Mouse (Mus musculus) midbrain, embryonic 16.5 days (tissue): ENCODE results near the gene Nup107. TPM values are rescaled to one million over a fixed set of nuclear protein-coding genes. Genes with fewer than 3 reads are reported as not detected.

ENCODE experiments used
- ATAC-seq: fragments of 200-750 bp; cut with Nextera tagmentation; 2 replicates; pipeline ENCODE4 v1.8.0; 2017; ENCODE audit warnings: moderate TSS enrichment
- H3K27ac ChIP-seq: fragments of 300-500 bp; sonication (generic); 2 replicates; pipeline ENCODE4 v1.5.1; 2014; ENCODE audit warnings: mild to moderate bottlenecking, low read length, mixed read lengths
- H3K27me3 ChIP-seq: fragments of 300-500 bp; sonication (generic); 2 replicates; pipeline ENCODE4 v1.6.1; 2014; ENCODE audit warnings: low read depth, low read length, mixed read lengths; ENCODE audit not compliant: control insufficient read depth, insufficient read depth
- H3K36me3 ChIP-seq: fragments of 300-500 bp; sonication (generic); 2 replicates; pipeline ENCODE4 v1.6.1; 2014; ENCODE audit warnings: mild to moderate bottlenecking, low read length, moderate library complexity, mixed read lengths; ENCODE audit not compliant: control insufficient read depth, insufficient read depth
- H3K4me1 ChIP-seq: fragments of 300-500 bp; sonication (generic); 2 replicates; pipeline ENCODE4 v1.6.1; 2014; ENCODE audit warnings: mild to moderate bottlenecking, low read length, mixed read lengths; ENCODE audit not compliant: control insufficient read depth, insufficient read depth
- H3K4me2 ChIP-seq: fragments of 300-500 bp; sonication (generic); 2 replicates; pipeline ENCODE4 v1.6.1; 2014; ENCODE audit warnings: mild to moderate bottlenecking, low read length, mixed read lengths
- H3K4me3 ChIP-seq: fragments of 300-500 bp; sonication (generic); 2 replicates; pipeline ENCODE4 v1.5.1; 2014; ENCODE audit warnings: low read depth, mild to moderate bottlenecking, low read length, moderate library complexity, mixed read lengths
- H3K9ac ChIP-seq: fragments of 300-500 bp; sonication (generic); 2 replicates; pipeline ENCODE4 v1.6.1; 2014; ENCODE audit warnings: low read depth, low read length, mixed read lengths
- H3K9me3 ChIP-seq: fragments of 300-500 bp; sonication (generic); replicated peaks from 2 replicates; pipeline ENCODE4 v1.6.1; 2014; ENCODE audit warnings: mild to moderate bottlenecking, low read length, mixed read lengths; ENCODE audit not compliant: control insufficient read depth, poor library complexity, severe bottlenecking
- WGBS: fragments of 180-500 bp; shearing (Covaris S2); extraction: QIAGEN DNeasy Blood & Tissue Kit; methylation state at CpG from one replicate; pipeline ENCODE4 v1.1.7; 2014; 5-methylcytosine and 5-hydroxymethylcytosine counted together
- polyA plus RNA-seq: library from polyadenylated mRNA; unstranded; fragments of >200 nt; fragmentation: Nextera tagmentation; extraction: Ambion mirVana; gene quantifications from 2 replicates; pipeline ENCODE4 v1.2.1, GENCODE M21; 2015

Nup107 gene
- polyA plus RNA-seq, 1 experiment from 2014 or later: 29.4 TPM

DNA sequence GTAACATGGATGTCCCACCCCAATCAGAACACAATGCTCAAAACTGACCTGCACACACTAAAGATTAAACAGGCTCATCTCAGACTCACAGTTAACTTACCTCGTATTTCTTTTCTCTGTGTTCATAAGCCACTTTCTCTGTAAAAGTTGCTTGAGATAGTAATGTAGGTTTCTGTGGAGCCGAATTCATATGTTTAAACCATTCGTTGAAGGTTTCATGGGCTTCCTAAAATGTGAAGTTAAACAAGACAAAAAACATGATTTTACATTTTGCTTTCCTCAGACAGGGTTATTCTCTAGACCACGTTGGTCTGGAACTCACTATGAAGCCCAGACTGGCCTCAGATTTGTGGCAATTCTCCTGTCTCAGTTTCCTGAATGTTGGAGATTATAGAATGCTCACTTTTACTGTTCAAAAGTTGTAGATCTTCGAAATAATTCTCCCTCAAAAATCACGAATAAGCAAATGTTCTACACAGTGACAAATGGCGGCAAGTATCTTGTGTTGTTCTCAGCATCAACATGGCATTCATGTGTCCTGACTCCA, 34.6 kb downstream of the Nup107 start:
- Histone ChIP-seq H3K9me3 (no peaks in the 10 kb centered on the region), H3K4me2 (no peak overlapping the region), H3K36me3 (peaks cover 47% of the 10 kb centered on the region), H3K27me3 (no peaks in the 10 kb centered on the region), H3K9ac (no peak overlapping the region), H3K27ac (no peak overlapping the region), H3K4me1 (no peaks in the 10 kb centered on the region), H3K4me3 (no peak overlapping the region)
- WGBS: 95% methylated on average over 7 of the region's 7 CpGs
- ATAC-seq: no peak

- peaks cover 46% of the 10 kb centered on the region for H3K36me3 ChIP-seq
- no peak overlapping the region for H3K4me2 ChIP-seq
- H3K4me1 ChIP-seq: no peaks in the 10 kb centered on the region
- WGBS: 94% methylated on average over 1 of the region's 1 CpGs
- H3K4me3 ChIP-seq: no peak overlapping the region
- H3K9ac ChIP-seq: no peak overlapping the region
- ATAC-seq: no peak
- H3K27me3 ChIP-seq: no peaks in the 10 kb centered on the region
- H3K27ac ChIP-seq: no peak overlapping the region
- no peaks in the 10 kb centered on the region for H3K9me3 ChIP-seq
These were observed 35.2 kb downstream of the Nup107 start for GRCm38 (mm10) chr10:117757259-117757658.

- 93% methylated on average over 5 of the region's 5 CpGs for WGBS
- Histone ChIP-seq H3K4me3 (no peak overlapping the region), H3K4me1 (no peaks in the 10 kb centered on the region), H3K4me2 (no peak overlapping the region), H3K9ac (no peak overlapping the region), H3K9me3 (no peaks in the 10 kb centered on the region), H3K27ac (no peak overlapping the region), H3K27me3 (no peaks in the 10 kb centered on the region), H3K36me3 (peaks cover 48% of the 10 kb centered on the region)
- no peak for ATAC-seq
These were observed 35.7 kb downstream of the Nup107 start for GRCm38 (mm10) chr10:117756784-117757183.

- 95% methylated on average over 11 of the region's 11 CpGs for WGBS
- Histone ChIP-seq H3K36me3 (peaks cover 46% of the 10 kb centered on the region), H3K4me1 (no peaks in the 10 kb centered on the region), H3K4me3 (no peak overlapping the region), H3K9me3 (no peaks in the 10 kb centered on the region), H3K4me2 (no peak overlapping the region), H3K27me3 (no peaks in the 10 kb centered on the region), H3K27ac (no peak overlapping the region), H3K9ac (no peak overlapping the region)
- ATAC-seq: no peak
These were observed 36.6 kb downstream of the Nup107 start for GRCm38 (mm10) chr10:117755799-117756467.

DNA sequence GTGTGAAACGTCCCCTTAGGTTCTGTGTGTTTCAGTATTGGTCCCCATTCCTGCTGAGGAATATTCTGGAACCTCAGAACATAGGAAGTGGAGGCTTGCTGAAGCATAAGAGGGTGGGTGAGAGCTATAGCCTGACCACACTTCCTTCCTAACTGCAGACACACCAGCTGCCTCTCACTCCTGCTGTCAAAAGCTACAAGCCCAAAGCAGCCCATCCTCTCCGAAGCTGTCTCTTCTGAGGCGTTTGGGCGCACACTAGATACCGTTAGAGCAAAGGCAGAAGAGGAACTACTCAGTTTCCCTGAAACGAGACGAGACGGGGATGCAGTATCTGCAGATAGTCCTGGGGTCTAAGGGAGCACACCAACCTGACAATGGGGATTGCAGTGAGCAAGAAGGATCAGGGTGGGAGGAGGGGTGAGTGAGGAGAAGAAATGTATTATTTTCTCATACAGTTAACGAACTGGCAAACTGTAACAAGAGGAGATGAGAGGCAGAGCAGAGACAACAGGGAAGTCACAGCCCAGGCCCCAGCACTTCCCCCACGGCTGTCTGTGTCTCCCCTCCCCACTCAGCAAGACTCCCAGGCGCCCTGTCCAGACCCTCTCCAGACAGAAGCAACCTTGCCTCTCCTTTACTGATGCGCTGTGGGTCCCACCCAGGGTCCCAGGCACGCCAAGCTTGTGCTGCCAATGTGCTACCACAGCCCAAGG, 37.3 kb downstream of the Nup107 start:
- no peak for ATAC-seq
- 91% methylated on average over 13 of the region's 13 CpGs for WGBS

DNA sequence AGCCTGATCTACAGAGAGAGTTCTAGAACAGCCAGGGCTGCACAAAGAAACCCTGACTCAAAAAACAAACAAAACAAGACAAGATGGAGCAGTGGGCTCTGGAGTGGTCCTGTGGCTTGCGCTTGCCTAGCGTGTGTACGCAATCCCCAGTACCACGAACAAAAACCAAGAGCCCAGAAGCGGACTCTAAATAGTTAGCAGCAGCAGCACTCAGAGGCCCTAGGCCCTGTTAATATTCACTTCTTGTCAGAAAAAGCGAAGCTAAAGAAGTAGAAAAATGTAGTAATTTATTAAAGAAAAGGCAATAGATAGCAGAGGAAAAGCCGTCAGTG, 37.9 kb downstream of the Nup107 start:
- no peak overlapping the region for H3K27ac ChIP-seq
- no peak for ATAC-seq
- H3K4me3 ChIP-seq: no peak overlapping the region
- 98% methylated on average over 7 of the region's 7 CpGs for WGBS
- no peak overlapping the region for H3K9ac ChIP-seq
- H3K27me3 ChIP-seq: no peaks in the 10 kb centered on the region
- H3K4me2 ChIP-seq: no peak overlapping the region
- no peaks in the 10 kb centered on the region for H3K4me1 ChIP-seq
- H3K9me3 ChIP-seq: no peaks in the 10 kb centered on the region
- peaks cover 37% of the 10 kb centered on the region for H3K36me3 ChIP-seq

More for the DNA sequence above, 37.3 kb downstream of the Nup107 start:
- Histone ChIP-seq H3K9me3 (no peaks in the 10 kb centered on the region), H3K27me3 (no peaks in the 10 kb centered on the region), H3K9ac (no peak overlapping the region), H3K36me3 (peaks cover 42% of the 10 kb centered on the region), H3K4me1 (no peaks in the 10 kb centered on the region), H3K27ac (no peak overlapping the region), H3K4me2 (no peak overlapping the region), H3K4me3 (no peak overlapping the region)

DNA sequence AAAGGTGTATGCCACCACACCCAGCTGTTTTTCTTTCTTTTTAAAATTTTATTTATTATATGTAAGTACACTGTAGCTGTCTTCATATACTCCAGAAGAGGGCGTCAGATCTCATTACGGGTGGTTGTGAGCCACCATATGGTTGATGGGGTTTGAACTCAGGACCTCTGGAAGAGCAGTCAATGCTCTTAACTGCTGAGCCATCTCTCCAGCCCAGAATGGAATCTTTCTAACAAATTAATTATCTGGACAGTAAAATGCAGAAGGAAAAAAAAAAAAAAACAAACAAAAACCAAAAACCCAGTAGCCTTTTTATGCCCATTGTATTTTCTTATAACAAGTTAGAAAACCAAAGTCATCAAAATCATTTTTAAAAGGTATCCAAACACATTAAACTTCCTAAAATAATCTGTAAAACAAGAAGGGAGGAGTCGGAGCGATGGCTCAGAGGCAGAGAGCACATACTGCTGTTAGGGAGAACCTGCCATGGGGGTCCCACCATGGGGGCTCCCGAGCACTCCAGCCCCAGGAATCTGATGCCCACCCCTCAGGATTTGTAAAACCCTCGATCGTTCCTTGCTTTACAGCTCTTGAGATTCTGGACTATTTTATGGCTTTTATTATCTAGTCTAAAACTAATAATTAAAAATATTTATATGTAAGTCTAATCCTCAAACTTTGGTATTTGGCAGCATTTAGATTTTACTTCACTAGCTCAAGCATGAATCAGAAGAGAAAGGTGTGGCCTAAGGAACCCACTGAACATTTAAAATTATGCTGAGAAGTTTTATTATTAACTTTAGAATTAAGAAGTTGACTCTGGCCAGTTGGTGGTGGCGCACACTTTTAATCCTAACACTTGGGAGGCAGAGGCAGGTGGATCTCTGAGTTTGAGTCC, 38.5 kb downstream of the Nup107 start:
- Histone ChIP-seq H3K4me1 (no peaks in the 10 kb centered on the region), H3K9me3 (no peaks in the 10 kb centered on the region), H3K27me3 (no peaks in the 10 kb centered on the region), H3K4me2 (no peak overlapping the region), H3K36me3 (peaks cover 35% of the 10 kb centered on the region), H3K9ac (no peak overlapping the region), H3K4me3 (no peak overlapping the region), H3K27ac (no peak overlapping the region)
- no peak for ATAC-seq
- 97% methylated on average over 8 of the region's 8 CpGs for WGBS

DNA sequence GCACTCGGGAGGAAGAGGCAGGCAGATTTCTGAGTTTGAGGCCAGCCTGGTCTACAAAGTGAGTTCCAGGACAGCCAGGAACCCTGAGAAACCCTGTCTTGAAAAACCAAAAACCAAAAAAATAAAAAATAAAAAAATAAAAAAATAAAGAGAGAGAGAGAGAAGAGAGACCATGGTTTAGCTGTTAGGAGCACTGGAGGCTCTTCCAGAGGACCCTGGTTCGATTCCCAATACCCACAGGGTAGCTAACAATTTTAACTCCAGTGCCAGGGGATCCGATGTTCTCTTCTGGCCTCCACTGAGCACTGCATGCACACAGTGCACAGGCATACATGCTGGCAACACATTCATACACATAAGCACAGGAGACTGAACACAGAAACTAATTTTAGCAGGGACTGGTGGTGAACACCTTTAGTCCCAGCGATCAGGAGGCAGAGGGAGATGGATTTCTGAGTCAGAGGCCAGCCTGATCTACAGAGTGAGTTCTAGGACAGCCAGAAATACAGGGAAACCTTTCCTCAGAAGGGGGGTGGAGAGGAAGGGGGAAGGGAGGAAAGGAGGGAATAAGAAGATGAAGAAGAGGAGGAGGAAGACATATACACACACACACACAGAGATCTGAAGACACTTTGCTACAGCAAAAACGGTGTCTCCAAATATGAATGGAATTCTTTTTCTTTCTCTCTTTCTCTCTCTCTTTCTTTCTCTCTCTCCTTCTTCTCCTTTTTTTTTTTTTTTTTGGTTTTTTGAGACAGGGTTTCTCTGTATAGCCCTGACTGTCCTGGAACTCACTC, 39.5 kb downstream of the Nup107 start:
- no peaks in the 10 kb centered on the region for H3K9me3 ChIP-seq
- H3K4me3 ChIP-seq: no peak overlapping the region
- no peaks in the 10 kb centered on the region for H3K27me3 ChIP-seq
- H3K36me3 ChIP-seq: peaks cover 32% of the 10 kb centered on the region
- no peak overlapping the region for H3K9ac ChIP-seq
- H3K27ac ChIP-seq: no peak overlapping the region
- H3K4me2 ChIP-seq: no peak overlapping the region
- WGBS: 92% methylated on average over 5 of the region's 5 CpGs
- no peaks in the 10 kb centered on the region for H3K4me1 ChIP-seq
- ATAC-seq: no peak
